9 mouse cellular contexts compared by ENCODE assay signal in the genomic region with DNA sequence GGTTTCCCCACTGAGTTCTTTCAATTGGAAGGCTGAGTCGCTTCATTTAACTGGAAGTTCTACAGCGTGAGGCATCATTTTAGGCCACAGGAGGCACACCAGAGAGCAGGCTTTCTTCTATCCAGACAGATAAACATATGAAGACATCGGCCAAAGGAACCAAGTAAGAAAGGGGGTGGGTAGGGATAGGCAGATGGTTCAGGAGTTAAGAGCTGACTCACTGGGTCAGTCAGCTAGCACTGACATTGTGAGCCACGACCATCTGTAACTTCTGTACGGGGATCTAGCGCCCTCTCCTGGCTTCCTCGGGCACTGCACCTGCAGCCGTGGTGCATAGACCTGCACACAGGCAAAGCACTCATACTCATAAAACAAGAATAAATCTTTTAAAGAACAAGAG. TPM values are rescaled to one million over a fixed set of nuclear protein-coding genes. Genes with fewer than 3 reads are reported as not detected.
A peak's percentile ranks its signal among the peaks of the same experiment; 100 is the strongest.
DNase-seq lines count a peak whose midpoint lies in the region; ATAC-seq and TF ChIP-seq lines count a peak whose summit lies in the region.
"Had no signal": no experiment of that assay in that cellular context is flagged by ENCODE, and none has a peak within 500 bp of the region (broad histone marks: within the 10 kb centered on the region; RNA-seq: fewer than 3 reads in every experiment).

No protein-coding gene starts in this region.

- H3K36me3 ChIP-seq in intestine, embryonic 14.5 days (ENCODE audit: control insufficient read depth, insufficient read depth, low read length), result no peaks in the 10 kb centered on the region
- no peaks in the 10 kb centered on the region for H3K36me3 ChIP-seq in intestine, embryonic 16.5 days (ENCODE audit: control insufficient read depth, insufficient read depth, low read length)
- no peaks in the 10 kb centered on the region; a peak in 1 of 4 replicates for H3K36me3 ChIP-seq in MEL (ENCODE audit: control insufficient read depth in 1 of 2, insufficient read depth in 2 of 2, low read length in 2 of 2)

- no peaks in the 10 kb centered on the region for H3K79me2 ChIP-seq in MEL (ENCODE audit: control insufficient read depth, insufficient read depth, low read length, poor library complexity)

- H3K9me3 ChIP-seq in intestine, embryonic 14.5 days (ENCODE audit: control insufficient read depth, low read length), result no peaks in the 10 kb centered on the region
- H3K9me3 ChIP-seq in intestine, embryonic 16.5 days (ENCODE audit: control insufficient read depth, low read length), result no peaks in the 10 kb centered on the region
- no peaks in the 10 kb centered on the region for H3K9me3 ChIP-seq in MEL (replicated peaks; ENCODE audit: insufficient read depth, low read length)
- H3K9me3 ChIP-seq: liver, embryonic 15.5 days had no signal

- H3K4me3 ChIP-seq in intestine, embryonic 14.5 days (ENCODE audit: low read depth, low read length), result no peak overlapping the region
- no peak overlapping the region for H3K4me3 ChIP-seq in intestine, embryonic 16.5 days (ENCODE audit: low read length)
- no peak overlapping the region for H3K4me3 ChIP-seq in MEL (ENCODE audit: control insufficient read depth in 1 of 2, insufficient read depth in 1 of 2, low read depth in 2 of 2, low read length in 2 of 2)
- H3K4me3 ChIP-seq: liver, embryonic 15.5 days had no signal

- H3K27me3 ChIP-seq in intestine, embryonic 14.5 days (replicated peaks; ENCODE audit: control insufficient read depth, insufficient read depth, low read length), result no peaks in the 10 kb centered on the region
- H3K27me3 ChIP-seq in intestine, embryonic 16.5 days (replicated peaks; ENCODE audit: control insufficient read depth, insufficient read depth, low read length), result no peaks in the 10 kb centered on the region
- H3K27me3 ChIP-seq in MEL (ENCODE audit: control insufficient read depth in 1 of 2, insufficient read depth in 2 of 2, low read length in 2 of 2), result no peaks in the 10 kb centered on the region
- H3K27me3 ChIP-seq: liver, embryonic 15.5 days had no signal

- H3K9ac ChIP-seq in intestine, embryonic 14.5 days (ENCODE audit: low read length), result no peak overlapping the region
- no peak overlapping the region for H3K9ac ChIP-seq in intestine, embryonic 16.5 days (ENCODE audit: low read depth, low read length)
- no peak overlapping the region for H3K9ac ChIP-seq in MEL (ENCODE audit: control insufficient read depth, low read depth, low read length, poor library complexity, severe bottlenecking)
- H3K9ac ChIP-seq: liver, embryonic 15.5 days had no signal

- no peak overlapping the region for H3K4me2 ChIP-seq in intestine, embryonic 14.5 days (ENCODE audit: low read length)
- no peak overlapping the region for H3K4me2 ChIP-seq in intestine, embryonic 16.5 days (ENCODE audit: low read depth, low read length)
- H3K4me2 ChIP-seq: liver, embryonic 15.5 days had no signal

- TF ChIP-seq RAD21 in MEL (IDR thresholded peaks at IDR 0.05; ENCODE audit: low read depth, low read length), result peak; percentile 69

- ATAC-seq in intestine, embryonic 14.5 days (replicated peaks; ENCODE audit: low FRiP score, low TSS enrichment, low read depth), result no peak
- no peak for ATAC-seq in intestine, embryonic 16.5 days

- DNase-seq in intestine, embryonic 14.5 days (ENCODE audit: low spot score), result peak; percentile 72
- DNase-seq in MEL (ENCODE audit: low read depth, low spot score), result peak; percentile 77
- peak; percentile 84 for DNase-seq in cerebellum, adult 9-11 months
- DNase-seq in frontal cortex, postnatal 36 days (ENCODE audit: low spot score in 2 of 2), result peak; percentile 80 to 84
- peak; percentile 81 to 86 for DNase-seq in left cerebral cortex, postnatal 14 days (ENCODE audit: low spot score in 2 of 2)
- DNase-seq in natural killer cell, adult 2 months (ENCODE audit: low spot score in 2 of 2), result peak; percentile 72 to 74
- DNase-seq in thymus, postnatal 4 days, result peak; percentile 81

- intact Hi-C loops in left cerebral cortex, postnatal 14 days (cut with DNase I), result no loop called here

- WGBS in intestine, embryonic 14.5 days, result 50% methylated on average over 8 of the region's 8 CpGs
- 57% methylated on average over 8 of the region's 8 CpGs for WGBS in intestine, embryonic 16.5 days

- peak; percentile 90 to 99 (median 93) for TF ChIP-seq CTCF in MEL (IDR thresholded peaks at IDR 0.05 in 2 of 3, conservative IDR thresholded peaks at IDR 0.05 in 1 of 3; ENCODE audit: control insufficient read depth in 1 of 3, insufficient read depth in 1 of 3, low read depth in 2 of 3, low read length in 3 of 3, poor library complexity in 1 of 3, severe bottlenecking in 1 of 3)

- H3K4me1 ChIP-seq in intestine, embryonic 14.5 days (replicated peaks; ENCODE audit: control insufficient read depth, insufficient read depth, low read length), result no peaks in the 10 kb centered on the region
- no peaks in the 10 kb centered on the region for H3K4me1 ChIP-seq in intestine, embryonic 16.5 days (ENCODE audit: control insufficient read depth, insufficient read depth, low read length)
- H3K4me1 ChIP-seq in MEL (ENCODE audit: control insufficient read depth in 1 of 2, insufficient read depth in 2 of 2, low read length in 2 of 2), result no peaks in the 10 kb centered on the region
- H3K4me1 ChIP-seq: liver, embryonic 15.5 days had no signal

- no peak for TF ChIP-seq EP300 in MEL (IDR thresholded peaks at IDR 0.05; ENCODE audit: low read depth in 1 of 2, low read length in 2 of 2)

- H3K27ac ChIP-seq in intestine, embryonic 14.5 days (ENCODE audit: low read depth), result no peak overlapping the region
- H3K27ac ChIP-seq in intestine, embryonic 16.5 days (ENCODE audit: low read length), result no peak overlapping the region
- H3K27ac ChIP-seq in MEL (ENCODE audit: control insufficient read depth, low read depth, low read length), result no peak overlapping the region
- H3K27ac ChIP-seq: liver, embryonic 15.5 days had no signal

- no peak for TF ChIP-seq POLR2A in MEL (IDR thresholded peaks at IDR 0.05; ENCODE audit: control insufficient read depth in 1 of 2, insufficient read depth in 1 of 2, low read depth in 1 of 2, low read length in 2 of 2, poor library complexity in 1 of 2)

TF ChIP-seq in MEL, 35 proteins besides CTCF, POLR2A, EP300 and RAD21:
- no peak for TF ChIP-seq MEF2A (IDR thresholded peaks at IDR 0.05; ENCODE audit: extremely low read depth, insufficient replicate concordance, low read depth, low read length, poor library complexity, severe bottlenecking)
- peak; percentile 41; the same call in 1 of the 2 replicates for TF ChIP-seq TAL1 (IDR thresholded peaks at IDR 0.05; ENCODE audit: low read length)
- peak; percentile 62 for TF ChIP-seq SMC3 (IDR thresholded peaks at IDR 0.05; ENCODE audit: low read depth, low read length)
- TF ChIP-seq UBTF (IDR thresholded peaks at IDR 0.05; ENCODE audit: borderline replicate concordance, insufficient read depth, low read depth, low read length), result no peak
- no peak for TF ChIP-seq ZKSCAN1 (IDR thresholded peaks at IDR 0.05; ENCODE audit: low read depth, low read length)

RNA-seq across cellular contexts. Expression of a gene that starts 11.9 kb away (rescaled TPM):
- 43.7 and 45.3 TPM in 2 replicates for polyA plus RNA-seq in intestine, embryonic 14.5 days (2014; fragmentation: Nextera tagmentation; extraction: Ambion mirVana)
- polyA plus RNA-seq in intestine, embryonic 16.5 days (2015; fragmentation: Nextera tagmentation; extraction: Ambion mirVana), result 35.5 and 38.8 TPM in 2 replicates
- 49.8 and 53.7 TPM in 2 replicates for total RNA-seq in MEL (2012; rRNA removed)
- polyA plus RNA-seq in MEL (2012; ENCODE audit: insufficient read depth in 1 of 2, insufficient read length in 2 of 2, low read depth in 1 of 2, low replicate concordance in 2 of 2, missing spikeins in 1 of 2), result 10 to 100 TPM in 1 of 2 experiments, not detected in 1; 65.2 TPM
- total RNA-seq in left cerebral cortex, postnatal 14 days (2021), result 10 to 100 TPM; 26.0 to 27.1 TPM
